Mouse (Mus musculus): ENCODE results near the gene Gm904.
"Not testable (repeated sequence)": the region's sequence is repeated elsewhere in the genome, so short reads cannot be mapped to it uniquely, and the experiment has no call there.

Gm904 gene

DNA sequence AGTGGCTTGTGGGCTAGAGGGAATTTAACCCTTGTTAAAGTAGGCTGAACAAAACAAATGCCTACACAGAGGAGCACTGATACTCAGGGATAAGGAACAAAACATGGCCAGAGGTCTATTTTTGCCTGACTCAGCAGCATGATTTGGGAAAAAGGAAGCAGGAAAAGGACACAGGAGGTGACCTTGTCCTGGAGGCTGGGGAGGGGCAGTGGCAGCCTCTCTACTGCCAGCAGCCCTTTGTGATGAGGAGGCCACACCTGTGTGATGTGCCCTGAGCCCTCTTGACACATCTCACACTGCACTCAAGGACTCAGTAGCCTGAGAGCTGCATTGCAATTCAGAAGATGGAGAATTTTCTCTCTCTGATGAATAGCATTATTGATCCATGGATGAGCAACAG lies at the start of gene Gm904:
Gene Gm904, plus strand, starts transcription at position 301 of the 400 bp plus-strand sequence.
- not testable (repeated sequence) for DNase-seq (ENCODE audit: low spot score)

DNA sequence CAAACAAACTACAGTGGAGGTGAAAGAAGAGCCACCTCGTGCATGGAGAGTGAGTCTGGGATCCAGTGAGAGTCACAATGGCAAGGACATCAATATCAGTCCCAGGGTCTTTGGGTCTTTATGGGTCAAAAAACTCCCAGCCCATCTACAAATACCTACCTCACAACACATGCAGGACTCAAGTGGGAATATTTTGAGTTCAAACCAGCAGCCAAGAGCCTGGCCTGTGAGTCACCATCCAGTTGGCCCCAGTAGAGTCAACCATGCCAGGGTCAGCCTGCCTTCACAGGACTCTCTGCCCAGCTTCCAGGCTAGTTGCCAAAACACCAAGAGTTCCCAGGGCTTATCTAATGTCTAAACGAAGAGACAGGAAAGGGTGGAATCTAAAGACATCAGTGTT lies 5.7 kb downstream of the Gm904 start:
- not testable (repeated sequence) for DNase-seq (ENCODE audit: low spot score)
